Mouse (Mus musculus): ENCODE data around the gene Myo6.

Gene Myo6

DNA sequence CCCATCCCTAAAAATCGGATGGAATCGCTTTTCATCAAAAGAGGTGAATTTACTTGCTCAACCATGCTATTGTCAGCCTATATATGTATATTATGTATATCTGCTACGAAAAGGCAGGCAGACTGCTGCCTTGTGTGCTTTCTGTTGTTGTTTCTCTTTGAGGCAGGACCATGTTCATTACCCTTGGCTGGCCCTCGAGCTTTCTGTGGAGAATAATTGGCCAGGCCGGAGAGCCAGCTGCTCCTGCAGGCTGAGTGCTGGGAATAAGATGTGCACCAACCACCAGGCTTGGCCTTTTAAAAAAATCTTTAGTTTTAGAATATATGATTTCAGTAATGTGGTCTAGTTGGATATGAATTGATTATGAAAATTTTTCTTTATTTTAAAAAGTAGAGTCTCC is 19.3 kb downstream of the Myo6 start:
- DNase-seq, result no peak

DNA sequence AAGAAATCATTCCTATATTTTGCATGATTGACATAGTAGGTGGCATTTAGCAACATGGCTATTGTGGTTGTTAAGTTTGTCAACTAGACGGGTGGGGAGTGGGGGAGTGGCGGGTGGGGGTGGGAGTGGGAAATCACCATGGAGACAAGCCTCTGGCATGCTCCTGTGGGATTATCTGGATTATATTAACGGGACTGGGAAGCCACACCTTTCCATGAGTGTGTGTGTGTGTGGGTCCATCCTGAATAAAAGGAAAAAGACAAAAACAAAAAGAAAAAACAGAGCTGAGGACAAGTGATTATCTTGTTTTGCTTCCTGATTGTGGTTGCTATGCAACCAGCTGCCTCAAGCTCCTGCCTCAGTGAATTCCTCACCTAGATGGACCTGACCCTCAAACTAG is 20.9 kb downstream of the Myo6 start:
- DNase-seq, result no peak

DNA sequence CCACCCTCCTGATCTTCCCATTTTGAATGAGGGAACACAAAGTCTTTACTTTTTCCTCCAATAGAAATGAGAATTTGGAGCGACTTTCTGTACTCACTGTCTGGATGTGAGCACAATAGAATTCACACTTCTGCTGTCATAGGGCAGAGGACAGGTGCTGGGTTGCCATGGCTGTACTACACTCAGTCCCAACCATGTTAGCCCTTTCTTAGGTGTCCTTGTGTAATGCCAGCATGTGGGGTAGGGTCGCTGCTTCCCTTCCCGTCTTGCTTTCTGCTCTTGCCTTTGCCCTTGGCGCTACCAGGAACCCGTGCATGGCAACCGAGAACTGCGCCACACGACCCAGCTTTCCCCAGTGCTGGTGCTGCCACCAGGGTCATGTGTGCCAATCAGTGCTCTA is 21.9 kb downstream of the Myo6 start:
- DNase-seq, result no peak

DNA sequence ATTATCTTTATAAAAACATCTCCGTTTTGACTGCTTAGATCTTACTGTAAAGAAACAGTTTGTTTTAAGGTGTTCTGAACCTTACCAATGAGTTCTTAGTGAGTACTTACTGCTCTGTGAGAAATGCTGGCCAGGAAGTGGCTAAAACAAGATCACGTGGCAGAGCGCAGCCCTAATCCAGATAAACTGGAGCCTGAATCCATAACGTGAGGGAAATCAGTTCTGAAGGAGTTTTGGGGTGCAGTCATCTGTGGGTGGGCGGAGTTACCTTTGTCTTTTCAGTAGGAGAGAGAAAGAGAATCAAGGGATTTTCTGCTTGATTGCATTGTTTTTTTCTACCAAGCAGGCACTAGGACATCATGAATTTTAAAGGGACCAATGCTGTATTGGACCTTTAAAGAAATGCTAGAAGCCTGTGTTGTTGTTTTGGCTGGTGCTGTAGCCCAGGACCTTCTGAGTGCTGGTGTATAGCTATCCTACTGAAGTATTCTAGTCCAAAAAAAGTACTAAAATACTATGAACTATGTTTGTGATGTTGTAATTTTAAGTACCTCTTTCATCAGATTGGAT is 23.6 kb downstream of the Myo6 start:
- no peak for DNase-seq

DNA sequence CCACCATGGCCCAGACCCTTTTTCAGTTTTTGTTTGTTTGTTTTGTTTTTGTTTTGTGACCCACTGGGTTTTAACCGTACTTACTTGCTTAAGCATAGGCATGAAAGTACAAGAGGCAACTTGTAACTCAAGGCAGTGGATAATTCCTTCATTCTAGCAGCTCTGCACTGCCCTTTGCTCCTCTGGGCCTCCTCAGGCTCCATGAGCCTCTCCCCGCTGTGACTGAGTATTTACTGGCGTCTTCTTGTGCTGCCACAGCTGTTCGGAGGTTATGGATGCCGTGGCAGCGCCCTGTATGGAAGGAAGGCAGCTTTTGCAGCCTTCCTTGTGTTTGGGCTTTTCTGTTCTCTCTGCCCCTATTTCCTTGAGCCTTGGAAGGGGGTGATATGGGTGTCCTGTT is 26.4 kb downstream of the Myo6 start:
- no peak for DNase-seq

DNA sequence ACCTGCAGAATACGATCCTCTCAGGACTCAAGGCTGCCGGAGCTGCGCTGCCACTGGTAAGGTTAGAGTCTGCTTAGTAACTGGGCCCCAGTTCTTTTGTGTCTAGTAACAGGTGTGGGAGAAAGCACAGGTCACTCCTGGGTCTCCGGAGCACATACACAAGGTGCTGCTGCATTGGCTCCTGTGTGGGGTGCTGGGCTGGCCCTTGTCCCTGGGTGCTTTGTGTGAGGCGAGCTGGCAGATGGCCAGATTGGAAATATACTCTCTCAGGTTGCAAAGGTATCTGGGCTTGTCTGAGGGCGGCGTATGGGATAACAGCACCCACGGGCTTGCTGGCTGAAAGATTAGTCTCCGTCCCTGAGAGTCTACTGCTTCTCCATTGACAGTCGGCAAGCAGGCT is 27.5 kb downstream of the Myo6 start:
- DNase-seq, result peak; percentile 55

DNA sequence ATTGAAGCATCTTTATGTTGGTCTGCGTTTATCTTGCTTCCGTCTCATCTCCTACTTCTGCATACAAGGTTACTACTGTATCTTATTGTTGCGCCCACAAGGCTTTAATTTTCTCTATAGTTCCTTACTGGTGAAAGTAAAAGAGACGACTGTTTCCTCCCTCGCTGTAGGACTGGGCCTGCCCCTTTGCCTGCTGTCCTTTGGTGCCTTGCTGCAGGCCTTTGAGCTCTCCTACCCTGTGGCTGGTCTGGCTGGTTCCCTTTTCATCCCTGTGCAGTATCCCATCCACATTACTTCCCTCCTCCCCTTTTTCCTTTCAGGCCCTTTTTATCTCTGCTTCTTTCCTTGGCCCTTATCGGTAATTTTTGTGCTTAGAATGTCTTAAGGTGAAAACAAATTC is 29.6 kb downstream of the Myo6 start:
- DNase-seq, result no peak

DNA sequence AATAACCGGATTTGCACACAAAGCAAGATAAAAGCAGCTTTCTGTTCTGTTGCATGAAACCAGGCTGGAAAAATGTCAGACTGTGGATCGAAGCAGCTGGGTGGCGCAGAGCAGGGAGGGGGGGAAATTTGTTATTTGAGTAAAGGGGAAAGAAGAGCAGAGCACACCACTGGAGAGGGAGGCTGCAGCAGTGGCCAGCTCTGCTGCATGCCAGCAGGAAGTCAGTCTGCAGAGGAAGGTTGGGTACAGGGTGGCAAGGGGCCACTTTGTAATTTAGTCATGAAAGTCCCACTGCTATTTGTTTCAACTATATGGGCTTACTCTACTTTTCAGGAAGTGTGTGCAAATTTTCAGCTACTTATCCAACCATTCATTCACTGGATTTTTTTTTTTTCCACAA is 31.3 kb downstream of the Myo6 start:
- no peak for DNase-seq

DNA sequence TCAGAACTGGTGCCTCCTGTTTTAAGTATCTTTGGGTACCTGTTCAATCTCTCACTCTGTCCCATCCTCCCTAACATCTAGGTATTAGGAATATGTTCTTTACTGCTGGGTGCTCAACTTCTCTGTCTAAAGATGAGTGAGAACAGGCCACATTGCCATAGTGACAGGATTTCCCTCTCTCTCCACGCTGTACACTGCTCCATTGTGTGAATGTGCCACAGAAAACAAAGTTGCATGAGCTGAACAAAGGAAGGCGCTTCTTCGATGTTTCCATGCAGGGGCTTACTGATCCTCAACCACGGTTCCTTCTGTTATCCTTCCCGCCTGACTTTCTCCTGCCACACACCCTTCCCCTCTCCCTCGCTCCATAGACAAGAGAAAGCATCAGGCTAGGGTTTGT is 32.4 kb downstream of the Myo6 start:
- no peak for DNase-seq

DNA sequence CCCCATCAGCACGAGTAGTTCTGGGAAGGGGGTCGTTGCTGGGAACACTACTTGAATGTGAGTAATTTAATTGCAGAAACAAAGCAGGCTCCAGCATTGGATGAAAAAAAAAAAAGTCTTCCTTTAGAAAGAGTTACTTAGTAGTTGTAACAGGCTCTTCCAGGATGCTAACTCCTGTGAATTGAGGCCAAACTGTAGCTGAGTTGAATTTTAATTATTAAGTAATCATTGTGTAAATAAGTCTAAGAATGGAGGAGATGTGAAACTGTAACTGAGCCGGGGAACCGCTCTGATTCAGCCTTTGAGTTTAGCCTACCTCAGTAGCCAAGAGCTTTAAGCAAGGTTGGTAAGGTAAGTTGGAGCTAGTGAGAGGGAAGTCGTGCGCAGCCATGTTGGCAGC is 36.0 kb downstream of the Myo6 start:
- DNase-seq, result no peak

DNA sequence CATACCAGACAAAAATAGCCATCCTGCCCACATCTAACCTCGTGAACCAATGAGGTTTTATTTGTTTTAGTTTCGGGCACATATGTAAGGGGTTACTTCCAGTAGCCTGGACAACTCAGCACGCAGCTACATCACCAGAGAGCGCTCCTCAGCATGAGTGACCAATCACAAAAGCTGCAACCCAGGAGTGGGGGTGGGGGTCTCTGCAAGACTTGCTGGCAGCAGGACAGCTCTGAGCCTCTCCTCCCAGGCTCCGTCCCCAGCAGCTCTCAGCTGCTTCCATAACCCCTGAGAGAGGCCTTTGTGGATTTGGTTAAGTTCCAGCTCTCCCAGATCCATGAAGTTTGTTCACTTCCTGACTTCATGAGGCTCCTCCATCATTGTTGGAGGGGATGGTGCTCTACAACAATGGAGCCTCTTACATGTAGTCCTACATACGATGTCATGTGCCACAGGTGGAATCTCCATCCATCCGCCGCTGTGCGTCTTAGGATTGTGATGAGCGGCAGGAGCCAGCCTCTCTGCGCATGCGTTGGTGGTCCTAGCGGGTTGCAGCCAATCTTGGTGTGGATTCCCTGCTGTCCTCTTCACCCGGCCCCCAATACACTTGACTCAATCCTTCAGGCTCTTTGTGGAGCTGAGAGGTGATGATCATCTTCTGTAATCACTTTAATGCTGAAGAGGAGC is 37.7 kb downstream of the Myo6 start:
- no peak for DNase-seq

DNA sequence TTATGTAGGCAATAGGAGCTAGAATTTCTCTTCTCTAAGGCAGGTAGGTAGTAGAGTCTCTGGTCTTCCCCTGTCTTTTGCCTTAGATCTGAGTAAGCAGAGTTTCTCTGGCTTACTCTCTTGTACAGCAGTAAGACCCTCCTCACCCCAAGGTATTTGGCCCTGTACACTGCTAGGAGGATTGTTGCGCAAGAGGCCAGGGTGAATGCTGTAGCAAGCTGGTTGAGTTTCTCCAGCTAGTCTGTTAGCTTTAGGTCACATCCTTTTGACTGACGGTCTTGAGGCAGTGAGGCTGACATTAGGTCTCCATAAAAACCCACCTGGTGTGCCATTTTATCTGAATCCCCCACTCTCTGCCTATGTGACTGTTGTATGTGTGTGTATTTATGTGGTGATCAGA is 43.9 kb downstream of the Myo6 start:
- no peak for DNase-seq

DNA sequence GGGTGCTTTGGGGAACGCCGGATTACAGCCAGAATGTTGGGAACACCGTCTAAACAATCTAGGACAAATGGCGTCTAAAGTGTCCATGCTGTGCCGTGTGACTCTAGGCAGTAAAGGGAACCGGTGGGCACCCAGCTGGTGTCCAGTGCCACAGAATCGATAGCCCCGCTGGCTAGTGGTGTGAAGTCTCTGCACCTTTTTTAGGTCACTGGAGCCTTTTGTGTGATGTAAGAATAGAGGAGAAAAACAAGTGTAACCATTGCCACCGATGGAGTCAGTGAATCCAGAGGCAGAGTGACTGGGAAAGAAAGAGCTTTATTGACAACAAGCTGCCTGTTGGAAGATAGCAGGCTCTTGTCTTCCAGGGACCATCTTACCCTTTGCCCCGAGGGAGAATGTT is 44.6 kb downstream of the Myo6 start:
- no peak for DNase-seq

DNA sequence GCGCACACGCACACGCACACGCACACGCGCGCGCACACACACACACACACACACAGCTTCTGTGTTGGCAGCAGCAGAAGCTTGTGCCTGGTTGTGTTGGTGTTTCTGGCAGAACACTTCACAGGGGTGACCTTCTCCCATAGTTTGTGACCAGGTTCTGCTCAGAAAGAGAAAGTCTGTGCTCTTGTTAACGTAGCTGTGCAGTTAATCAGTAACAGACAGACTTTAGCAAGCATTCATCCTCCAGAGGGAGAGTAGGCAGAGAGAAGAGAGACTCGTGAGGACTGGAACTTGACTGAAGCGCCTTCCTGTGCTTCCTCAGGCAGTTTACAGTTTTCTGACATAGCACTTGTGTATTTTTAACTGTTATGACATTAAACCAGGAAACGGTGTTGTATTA is 45.3 kb downstream of the Myo6 start:
- peak; percentile 50 for DNase-seq

DNA sequence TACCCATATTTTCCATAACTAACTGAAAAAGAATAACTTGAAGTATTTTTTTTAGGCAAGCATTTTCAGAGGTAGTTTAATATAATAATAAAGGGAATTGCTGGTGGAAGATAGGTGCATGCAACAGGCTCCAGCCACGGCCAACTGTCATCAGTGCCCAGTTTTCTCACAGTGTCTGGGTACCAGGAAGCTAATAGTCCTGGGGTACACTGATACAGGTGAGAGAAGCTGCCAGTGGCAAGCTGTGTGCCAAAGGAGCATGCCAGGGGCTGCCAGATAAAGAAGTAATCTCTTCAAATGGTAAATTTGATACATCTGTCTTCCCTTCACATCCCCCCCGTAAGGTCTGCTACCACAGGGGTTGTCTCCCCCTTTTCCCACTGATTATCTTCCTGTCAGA is 48.6 kb downstream of the Myo6 start:
- no peak for DNase-seq

DNA sequence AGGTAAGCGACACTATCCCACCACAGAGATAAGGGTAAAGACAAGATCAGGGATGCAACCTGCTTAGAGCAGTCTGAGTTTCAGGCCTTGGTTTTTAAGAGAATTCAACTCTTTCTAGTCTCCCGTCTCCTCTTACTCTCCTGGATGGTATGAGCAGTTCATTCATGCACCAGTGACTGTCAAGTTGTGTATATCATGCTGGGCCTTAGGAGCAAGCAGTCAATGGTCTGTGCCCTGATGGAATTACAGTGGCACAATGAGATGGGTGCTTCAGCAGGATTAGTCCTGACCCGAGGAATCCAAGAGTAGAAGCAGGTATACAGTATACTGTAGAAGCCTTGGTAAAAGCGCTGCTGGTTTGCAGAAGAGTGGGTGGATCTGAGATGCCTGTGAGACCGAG is 50.7 kb downstream of the Myo6 start:
- DNase-seq, result no peak

DNA sequence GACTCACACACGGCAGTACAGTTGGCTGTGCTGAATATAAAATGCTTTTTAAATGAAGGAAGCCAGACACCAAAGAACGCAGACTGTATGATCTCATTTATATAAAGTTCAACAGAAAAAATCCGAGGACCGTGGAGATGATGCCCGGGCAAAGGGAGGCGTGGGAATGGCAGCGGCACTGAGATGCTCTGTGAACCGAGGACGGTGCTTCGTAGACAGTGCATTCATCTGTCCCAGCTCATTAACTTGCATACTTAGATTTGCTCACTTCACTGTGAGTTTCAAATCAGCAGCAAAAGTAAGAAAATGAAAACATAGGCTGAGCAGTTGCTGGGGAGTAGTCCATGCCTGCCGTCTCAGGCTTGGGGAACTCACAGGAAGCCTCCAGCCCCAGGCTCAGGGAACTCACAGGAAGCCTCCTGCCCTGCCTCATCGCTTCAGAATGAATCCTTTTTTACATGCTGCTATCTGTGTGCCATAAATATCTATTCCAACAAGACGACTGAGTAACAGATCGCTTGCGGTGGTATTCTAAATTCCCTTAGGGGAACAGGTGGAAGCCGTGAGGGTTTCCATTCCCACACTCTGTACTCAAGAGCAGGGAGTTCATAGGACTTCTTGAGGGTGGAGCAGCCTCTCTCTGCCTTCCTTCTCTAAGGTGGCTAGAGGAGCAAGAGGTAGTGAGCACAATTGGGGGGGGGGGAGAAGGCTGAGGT is 52.1 kb downstream of the Myo6 start:
- no peak for DNase-seq

DNA sequence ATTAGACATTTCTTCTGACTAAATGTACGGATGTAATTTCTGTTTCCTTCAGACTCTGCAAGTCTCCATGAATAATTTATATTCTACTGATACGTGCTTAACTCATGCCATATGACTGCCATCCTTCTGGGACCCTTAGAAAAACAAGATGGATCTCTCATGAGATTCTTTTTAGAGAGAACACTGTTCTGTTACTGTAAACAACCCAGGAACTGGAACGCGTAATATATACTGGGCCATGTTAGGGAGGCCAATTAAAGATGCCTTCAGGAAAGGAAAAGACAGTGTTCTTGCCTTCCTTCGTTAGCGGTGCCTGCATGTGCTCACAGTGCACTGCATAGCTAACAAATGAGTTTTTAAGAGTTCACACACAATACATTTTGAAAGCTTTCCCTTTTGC is 53.9 kb downstream of the Myo6 start:
- DNase-seq, result no peak

DNA sequence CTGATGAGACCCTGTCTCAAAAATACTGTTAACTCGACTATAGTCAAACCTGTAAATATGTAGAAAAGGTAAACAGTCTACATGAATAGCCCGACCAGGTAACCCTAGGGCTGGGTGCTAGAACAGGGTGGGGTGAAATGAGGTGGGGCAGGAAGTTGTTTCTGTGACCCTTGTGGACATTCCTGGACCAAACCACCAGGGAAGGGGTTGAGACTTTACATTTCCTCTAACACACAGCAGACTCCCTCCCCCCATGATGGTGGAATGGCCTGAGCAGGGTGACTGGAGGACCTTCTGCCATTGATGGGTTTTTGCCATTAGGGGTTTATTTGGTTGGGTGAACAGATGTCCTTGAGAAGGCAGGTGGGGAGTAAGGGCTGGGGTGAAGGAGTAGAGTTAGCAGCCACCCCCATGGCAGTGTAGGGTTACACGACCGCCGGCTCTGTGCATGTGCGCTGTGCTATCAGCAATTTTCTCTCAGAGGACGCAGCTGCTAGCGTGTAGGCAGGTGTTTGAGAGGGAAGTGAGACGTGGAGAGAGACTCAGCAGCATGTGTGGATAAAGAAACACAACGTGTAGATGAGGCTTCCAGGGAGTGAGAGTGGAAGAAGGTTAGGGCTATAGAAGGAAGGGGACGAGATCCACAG is 59.3 kb downstream of the Myo6 start:
- DNase-seq, result no peak

DNA sequence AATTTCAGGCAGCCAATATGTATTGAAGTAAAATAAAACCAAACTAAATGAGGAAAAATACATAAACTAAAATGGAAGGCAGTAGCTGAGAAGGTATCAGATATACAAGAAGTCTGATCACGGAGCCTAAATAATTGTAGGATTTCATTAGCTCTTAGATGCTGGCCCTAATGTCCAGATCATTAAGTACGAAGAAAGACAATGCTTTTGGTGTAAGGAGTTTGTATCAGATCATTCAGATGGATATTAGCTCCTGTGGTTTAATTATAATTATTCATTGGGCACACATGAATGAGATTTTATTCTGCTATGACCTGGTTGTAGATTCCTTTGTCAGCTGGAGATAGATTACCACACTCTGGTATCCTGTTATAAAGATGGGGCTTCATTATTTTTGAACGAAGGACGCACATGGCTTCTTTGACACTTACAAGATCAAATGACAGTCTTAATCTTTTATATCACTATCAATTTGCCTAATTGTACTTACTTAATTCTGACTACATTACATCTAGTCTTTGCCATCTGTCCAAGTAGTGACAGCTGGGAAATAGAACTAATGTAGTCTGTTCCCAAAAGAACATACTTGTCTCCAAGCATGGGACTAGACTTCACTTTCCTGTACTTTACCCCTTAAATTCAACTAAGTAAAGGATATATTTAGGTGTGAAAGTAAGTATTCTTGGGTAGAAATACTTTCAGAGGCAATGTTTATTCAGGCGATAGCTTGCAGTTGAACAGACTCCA is 61.9 kb downstream of the Myo6 start:
- DNase-seq, result no peak

DNA sequence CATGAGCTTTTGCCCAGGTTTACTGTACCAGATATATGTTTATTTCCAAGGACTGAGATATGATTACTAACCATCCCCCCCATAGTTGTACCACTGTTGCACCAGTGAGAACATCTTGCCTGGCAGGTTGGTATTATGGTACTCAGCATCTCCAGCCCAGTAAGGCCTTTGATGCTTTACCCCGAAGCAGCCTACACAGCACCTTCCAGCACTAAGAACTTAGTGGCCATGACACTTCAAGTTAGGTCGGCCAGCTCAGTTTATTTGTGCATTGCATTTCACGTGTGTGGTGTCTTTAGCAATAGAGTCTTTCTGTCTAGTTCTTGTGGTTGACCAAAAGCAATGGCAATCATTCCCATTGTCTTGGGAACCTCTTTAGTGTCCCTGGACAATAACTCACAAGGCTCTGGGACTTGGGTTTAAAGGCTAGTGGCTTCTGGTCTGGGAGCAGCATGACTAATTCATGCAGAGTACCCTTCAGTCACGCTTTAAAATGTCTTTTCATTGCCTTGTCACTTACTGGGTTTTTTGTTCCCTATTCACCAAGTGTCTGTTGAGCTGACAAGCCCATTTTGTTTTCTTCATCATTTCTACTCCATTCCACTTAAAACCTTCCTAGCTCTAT is 69.1 kb downstream of the Myo6 start:
- DNase-seq, result no peak

DNA sequence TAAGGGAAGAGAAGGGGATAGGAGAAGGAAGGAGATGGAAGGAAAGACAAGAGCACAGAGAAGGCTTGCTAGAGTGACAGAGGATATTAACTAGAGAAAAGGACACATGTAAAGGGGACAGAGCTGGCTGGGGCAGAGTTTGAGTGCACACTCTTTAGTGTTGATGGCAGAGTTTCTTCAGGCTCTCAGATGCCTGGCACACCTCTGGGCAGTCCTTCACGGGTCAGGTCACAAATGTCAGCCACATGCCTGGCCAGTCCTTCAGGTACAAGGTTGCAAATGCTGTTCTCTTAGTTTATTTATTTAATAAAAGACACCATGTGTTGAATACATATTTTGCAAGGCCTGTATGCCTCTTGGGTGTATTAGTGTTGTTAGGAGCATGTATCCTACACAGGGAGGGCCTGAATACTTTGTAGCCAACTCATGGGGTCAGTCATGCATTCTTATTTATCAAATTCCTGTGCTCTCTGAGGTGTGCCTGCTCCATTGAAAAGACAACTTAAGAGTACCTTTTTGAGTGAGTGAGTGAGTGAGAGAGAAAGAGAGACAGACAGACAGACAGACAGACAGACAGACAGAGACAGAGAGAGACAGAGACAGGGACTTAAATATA is 72.5 kb downstream of the Myo6 start:
- peak; percentile 56 for DNase-seq

DNA sequence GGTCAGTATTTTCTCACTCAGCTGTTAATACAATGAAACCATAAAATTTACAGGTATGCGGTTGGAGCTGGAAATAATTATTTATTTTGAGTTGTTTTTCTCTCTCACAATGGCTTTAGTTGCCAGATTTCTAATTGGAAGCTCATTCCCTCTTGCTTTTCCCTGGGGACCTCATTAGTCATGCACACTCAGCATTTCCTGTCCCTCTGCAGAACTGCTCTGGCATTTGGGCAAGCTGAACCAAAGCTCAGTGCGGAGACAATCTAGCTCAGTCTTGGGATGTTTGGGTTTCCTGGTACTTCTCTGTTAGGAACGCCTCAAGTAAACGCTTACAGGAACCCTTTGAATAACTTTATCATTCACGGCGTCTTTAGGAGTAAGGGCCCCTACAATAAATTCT is 76.9 kb downstream of the Myo6 start:
- DNase-seq, result no peak

Measured in kidney, adult 18-20 months (tissue).